Mouse (Mus musculus) liver, embryonic 14.5 days (tissue): ENCODE data around the gene Xpo6.

ENCODE experiments used
- CTCF ChIP-seq: IDR thresholded peaks from 2 replicates; pipeline ENCODE4 v1.5.1; 2016; ENCODE audit warnings: antibody characterized with exemption, low read depth, control low read depth
- EP300 ChIP-seq: IDR thresholded peaks from 2 replicates; pipeline ENCODE4 v1.6.1; 2016; ENCODE audit warnings: antibody characterized with exemption, low read depth

DNA sequence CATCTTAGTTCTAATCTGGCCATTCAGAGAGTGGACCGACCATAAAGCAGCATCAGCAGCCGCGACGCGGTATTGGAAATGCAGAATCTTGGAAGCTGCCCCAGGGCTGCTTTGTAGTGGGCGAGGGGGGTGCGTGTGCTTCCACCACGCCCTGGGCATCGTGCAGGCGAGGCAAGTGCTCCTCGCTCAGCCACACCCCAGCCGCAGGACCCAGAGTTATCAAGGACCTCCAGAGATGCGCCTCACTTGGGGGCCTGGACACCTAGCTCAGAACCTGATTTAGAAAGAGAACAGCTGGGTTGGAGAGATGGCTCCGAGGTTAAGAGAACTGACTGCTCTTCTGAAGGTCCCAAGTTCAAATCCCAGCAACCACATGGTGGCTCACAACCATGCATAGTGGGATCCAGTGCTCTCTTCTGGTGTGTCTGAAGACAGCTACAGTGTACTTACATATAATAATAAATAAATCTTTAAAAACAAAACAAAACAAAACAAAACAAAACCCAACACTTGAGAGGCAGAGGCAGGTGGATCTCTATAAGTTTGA lies 40.6 kb upstream of the Xpo6 start:
- TF ChIP-seq EP300 (no peak), CTCF (no peak)
